Mouse (Mus musculus) layer of hippocampus, adult 6 months (tissue): ENCODE results near the gene Gnaz. TPM values are rescaled to one million over a fixed set of nuclear protein-coding genes. Genes with fewer than 3 reads are reported as not detected.

Experiments used
- long read RNA-seq, 2 experiments: library from polyadenylated mRNA; unstranded; transcript quantifications; one replicate each; pipeline ENCODE4 v2.0.0; 2019 to 2020
- polyA plus RNA-seq: library from polyadenylated mRNA; unstranded; fragments of <200 nt; fragmentation: Nextera tagmentation; gene quantifications from 2 replicates; pipeline ENCODE4 v1.2.3, GENCODE M21; 2021

Gene Gnaz
- polyA plus RNA-seq = 33.7 and 36.6 TPM in 2 replicates
- long read RNA-seq, experiment 1, transcript Gnaz-202 (2 exons, 3,331 nt) = minor isoform, 26 of 132 reads
- long read RNA-seq, experiment 1, transcript Gnaz-201 (4 exons, 3,519 nt) = major isoform, 64 of 132 reads
- long read RNA-seq, experiment 1, partial matches to known transcripts = 17 of 132 reads
- long read RNA-seq, experiment 1, other reads (novel, unspliced or antisense) = 25 of 132 reads
- long read RNA-seq, experiment 2, transcript Gnaz-201 (4 exons, 3,519 nt) = major isoform, 462 of 606 reads
- long read RNA-seq, experiment 2, transcript Gnaz-202 (2 exons, 3,331 nt) = minor isoform, 22 of 606 reads
- long read RNA-seq, experiment 2, partial matches to known transcripts = 22 of 606 reads
- long read RNA-seq, experiment 2, other reads (novel, unspliced or antisense) = 100 of 606 reads

GRCm38 (mm10) chr10:74966850-74967451, at the start of gene Gnaz:
Gnaz (plus strand) TSS chr10:74967177.

GRCm38 (mm10) chr10:75032395-75032794, 65.4 kb downstream of the Gnaz start, which contains the start of gene Rsph14:
Rsph14 (minus strand) TSS chr10:75032586.

GRCm38 (mm10) chr10:75036883-75037379, 70.0 kb downstream of the Gnaz start, which contains the start of gene Rab36:
Rab36 (plus strand) TSS chr10:75037058.

GRCm38 (mm10) chr10:75060217-75060842, 93.4 kb downstream of the Gnaz start, which contains the start of gene Bcr:
Bcr (plus strand) TSS chr10:75060592.

Other genes starting within 250 kb of the Gnaz start
- 1.8 and 2.5 TPM in 2 replicates for gene Rsph14, start 65.4 kb downstream of the Gnaz start, polyA plus RNA-seq
- 21.0 and 21.5 TPM in 2 replicates for gene Rab36, start 69.9 kb downstream of the Gnaz start, polyA plus RNA-seq
- gene Bcr, start 93.4 kb downstream of the Gnaz start, polyA plus RNA-seq = 9.0 and 9.9 TPM in 2 replicates
- 13.0 and 13.5 TPM in 2 replicates for gene Specc1l, start 244.9 kb downstream of the Gnaz start, polyA plus RNA-seq